Mouse (Mus musculus) embryonic facial prominence, embryonic 14.5 days (tissue): ENCODE data around the gene Orai1. TPM values are rescaled to one million over a fixed set of nuclear protein-coding genes. Genes with fewer than 3 reads are reported as not detected.

Experiments
- ATAC-seq: fragments of 200-750 bp; cut with Nextera tagmentation; 2 replicates; pipeline ENCODE4 v1.8.0; 2017; ENCODE audit warnings: low read depth, moderate number of reproducible peaks, moderate TSS enrichment
- DNase-seq: peaks from one replicate; pipeline ENCODE4 v3.0.0-alpha.2; 2015; ENCODE audit warnings: low spot score
- H3K27ac ChIP-seq: fragments of 300-500 bp; sonication (generic); replicated peaks from 2 replicates; pipeline ENCODE4 v1.5.1; 2014; ENCODE audit warnings: low read depth, mild to moderate bottlenecking, low read length, moderate library complexity
- H3K27me3 ChIP-seq: fragments of 300-500 bp; sonication (generic); replicated peaks from 2 replicates; pipeline ENCODE4 v1.6.1; 2014; ENCODE audit warnings: low read length; ENCODE audit not compliant: control insufficient read depth, insufficient read depth
- H3K36me3 ChIP-seq: fragments of 300-500 bp; sonication (generic); 2 replicates; pipeline ENCODE4 v1.6.1; 2014; ENCODE audit warnings: low read length, mixed read lengths; ENCODE audit not compliant: control insufficient read depth, insufficient read depth
- H3K4me1 ChIP-seq: fragments of 300-500 bp; sonication (generic); 2 replicates; pipeline ENCODE4 v1.6.1; 2014; ENCODE audit warnings: antibody characterized with exemption, low read length; ENCODE audit not compliant: control insufficient read depth, insufficient read depth
- H3K4me2 ChIP-seq: fragments of 300-500 bp; sonication (generic); 2 replicates; pipeline ENCODE4 v1.6.1; 2014; ENCODE audit warnings: low read depth, mild to moderate bottlenecking, low read length, moderate library complexity, mixed read lengths
- H3K4me3 ChIP-seq: fragments of 300-500 bp; sonication (generic); 2 replicates; pipeline ENCODE4 v1.5.1; 2014; ENCODE audit warnings: low read depth, mild to moderate bottlenecking, low read length
- H3K9ac ChIP-seq: fragments of 300-500 bp; sonication (generic); 2 replicates; pipeline ENCODE4 v1.6.1; 2014; ENCODE audit warnings: low read depth, mild to moderate bottlenecking, low read length, moderate library complexity, mixed read lengths
- H3K9me3 ChIP-seq: fragments of 300-500 bp; sonication (generic); 2 replicates; pipeline ENCODE4 v1.6.1; 2016; ENCODE audit warnings: low read length; ENCODE audit not compliant: control insufficient read depth
- WGBS: fragments of 180-500 bp; shearing (Covaris S2); extraction: QIAGEN DNeasy Blood & Tissue Kit; methylation state at CpG from one replicate; pipeline ENCODE4 v1.1.7; 2014; 5-methylcytosine and 5-hydroxymethylcytosine counted together
- polyA plus RNA-seq: library from polyadenylated mRNA; unstranded; fragments of >200 nt; fragmentation: Nextera tagmentation; extraction: Ambion mirVana; gene quantifications from 2 replicates; pipeline ENCODE4 v1.2.1, GENCODE M21; 2014

Orai1 gene
- polyA plus RNA-seq, 1 experiment from 2014 or later = 20.8 TPM

DNA sequence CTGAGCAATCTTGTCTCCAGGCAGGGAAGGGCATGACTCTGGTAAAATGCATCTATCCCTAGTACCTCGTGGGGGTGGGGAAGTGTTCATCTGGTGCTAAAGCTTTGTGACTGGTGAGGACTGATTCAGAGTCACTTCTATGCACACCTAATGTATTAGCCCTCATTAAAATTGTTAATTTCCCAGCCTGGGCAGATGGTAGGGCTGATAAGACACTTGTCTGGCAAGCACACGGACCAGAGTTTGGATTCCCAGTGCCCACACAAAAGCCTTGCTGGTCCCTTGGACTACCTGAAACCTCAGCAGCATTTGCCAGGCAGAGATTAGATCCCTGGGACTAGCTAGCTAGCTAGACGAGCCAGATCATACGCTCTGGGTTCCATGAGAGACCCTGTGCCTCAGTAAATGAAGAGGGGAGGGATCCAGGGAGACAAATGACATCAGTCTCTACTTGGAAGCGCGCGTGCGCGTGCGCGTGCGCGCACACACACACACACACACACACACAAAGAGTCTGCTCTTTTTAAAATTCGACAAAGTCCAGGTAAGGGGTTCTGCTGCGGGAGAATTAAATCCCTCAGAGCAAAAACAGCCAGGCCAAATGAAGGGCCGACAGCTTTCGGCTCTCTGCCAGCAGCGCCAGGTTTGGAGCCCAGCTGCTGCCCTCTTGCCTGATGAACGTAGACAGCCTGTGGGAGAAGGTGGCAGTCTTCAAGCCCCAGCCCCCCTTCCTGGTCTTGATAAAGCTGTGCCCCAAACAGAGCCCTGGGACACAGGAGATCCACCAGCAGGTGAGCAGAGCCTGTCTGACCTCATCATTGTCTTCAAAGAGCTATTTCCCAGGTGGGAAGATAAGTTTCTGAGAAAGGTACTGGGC is 8.9 kb upstream of the Orai1 start:
- Histone ChIP-seq H3K36me3 (no peaks in the 10 kb centered on the region), H3K4me2 (peak overlapping the region; percentile 20; the same call in 1 of the 2 replicates), H3K9me3 (no peaks in the 10 kb centered on the region), H3K4me3 (no peak overlapping the region), H3K27ac (no peak overlapping the region), H3K27me3 (no peaks in the 10 kb centered on the region), H3K4me1 (no peaks in the 10 kb centered on the region), H3K9ac (no peak overlapping the region)
- DNase-seq (no peak), ATAC-seq (no peak)
- WGBS = 64% methylated on average over 19 of the region's 19 CpGs

DNA sequence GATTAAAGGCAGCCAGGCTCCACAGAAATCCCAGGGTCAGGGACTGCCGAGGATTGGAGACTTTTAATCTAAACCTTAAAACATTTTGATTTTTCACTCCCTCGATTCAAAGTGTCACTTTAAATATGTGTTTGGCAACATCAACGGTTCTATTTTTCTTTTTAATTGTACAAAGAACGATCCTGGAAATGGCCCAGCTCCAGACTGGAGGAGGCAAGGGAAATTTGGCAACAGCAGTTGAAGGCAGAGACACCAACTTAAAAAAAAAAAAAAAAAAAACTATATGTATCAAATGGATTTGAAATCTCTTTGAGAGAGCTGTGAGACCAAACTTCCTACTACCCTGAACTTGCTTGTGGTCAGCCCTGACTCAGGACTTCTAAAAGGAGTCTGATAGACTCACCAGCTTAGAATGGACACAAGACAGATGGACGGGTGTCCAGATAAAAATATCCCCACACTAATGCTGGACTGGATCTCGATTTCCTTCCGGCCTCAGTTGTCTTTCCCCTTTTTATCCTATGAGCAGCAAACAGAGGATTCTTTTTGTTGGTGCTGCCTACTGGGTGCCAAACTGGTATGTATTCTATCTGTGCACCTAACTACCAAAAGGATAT is 5.9 kb upstream of the Orai1 start:
- WGBS = 67% methylated on average over 7 of the region's 7 CpGs
- no peak overlapping the region for H3K4me3 ChIP-seq

DNA sequence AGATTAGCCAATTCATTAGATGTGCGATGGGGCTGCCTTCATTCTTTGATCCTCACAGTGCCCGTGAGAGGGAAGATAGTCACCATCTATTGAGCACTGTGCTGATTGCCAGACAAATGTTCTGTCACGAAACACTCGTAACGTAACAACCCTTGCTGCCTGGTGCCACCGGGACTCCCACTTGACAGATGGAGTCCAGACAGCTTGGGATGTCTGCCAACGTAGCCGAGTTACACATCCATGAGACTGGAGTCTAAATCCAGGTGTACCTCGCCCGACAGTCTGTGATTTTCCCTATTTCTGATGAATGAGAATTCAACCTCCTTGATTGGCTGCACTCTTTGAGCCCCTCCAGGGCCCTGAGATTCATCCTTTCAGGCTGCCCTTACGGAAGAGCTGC is 5.0 kb upstream of the Orai1 start:
- DNase-seq (no peak), ATAC-seq (no peak)
- no peak overlapping the region for H3K4me2 ChIP-seq
- H3K27ac ChIP-seq = no peak overlapping the region
- no peaks in the 10 kb centered on the region for H3K27me3 ChIP-seq
- H3K4me1 ChIP-seq = peaks cover 4% of the 10 kb centered on the region; the same call in 1 of the 2 replicates
- H3K4me3 ChIP-seq = no peak overlapping the region
- 54% methylated on average over 11 of the region's 11 CpGs for WGBS
- no peaks in the 10 kb centered on the region for H3K36me3 ChIP-seq
- no peaks in the 10 kb centered on the region for H3K9me3 ChIP-seq
- H3K9ac ChIP-seq = no peak overlapping the region

More for the DNA sequence above, 5.9 kb upstream of the Orai1 start:
- Histone ChIP-seq H3K27me3 (no peaks in the 10 kb centered on the region), H3K4me1 (no peaks in the 10 kb centered on the region), H3K36me3 (no peaks in the 10 kb centered on the region), H3K9ac (no peak overlapping the region), H3K4me2 (no peak overlapping the region), H3K27ac (no peak overlapping the region), H3K9me3 (no peaks in the 10 kb centered on the region)
- ATAC-seq (no peak), DNase-seq (no peak)

DNA sequence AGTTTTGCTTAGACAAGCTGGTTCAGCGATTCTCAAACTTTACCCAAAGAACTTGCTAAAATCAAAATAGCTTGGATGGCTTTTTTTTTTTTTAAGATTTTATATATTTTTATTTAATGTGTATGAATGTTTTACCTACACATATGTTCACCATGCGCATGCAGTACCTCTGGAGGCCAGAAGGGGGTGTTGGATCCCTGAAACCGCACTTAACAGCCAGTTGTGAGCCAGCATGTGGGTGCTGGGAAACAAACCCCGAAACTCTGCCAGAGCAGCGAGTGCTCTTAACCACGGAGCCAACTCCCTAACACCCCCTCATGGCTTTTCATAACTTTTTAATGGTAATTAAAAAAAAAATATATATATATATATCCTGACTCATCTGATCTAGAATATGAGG is 4.1 kb upstream of the Orai1 start:
- 88% methylated on average over 6 of the region's 6 CpGs for WGBS
- Histone ChIP-seq H3K9ac (no peak overlapping the region), H3K9me3 (no peaks in the 10 kb centered on the region), H3K4me1 (peaks cover 8% of the 10 kb centered on the region; the same call in 1 of the 2 replicates), H3K27me3 (no peaks in the 10 kb centered on the region), H3K36me3 (no peaks in the 10 kb centered on the region), H3K4me3 (no peak overlapping the region), H3K4me2 (no peak overlapping the region), H3K27ac (no peak overlapping the region)
- DNase-seq (no peak), ATAC-seq (no peak)

DNA sequence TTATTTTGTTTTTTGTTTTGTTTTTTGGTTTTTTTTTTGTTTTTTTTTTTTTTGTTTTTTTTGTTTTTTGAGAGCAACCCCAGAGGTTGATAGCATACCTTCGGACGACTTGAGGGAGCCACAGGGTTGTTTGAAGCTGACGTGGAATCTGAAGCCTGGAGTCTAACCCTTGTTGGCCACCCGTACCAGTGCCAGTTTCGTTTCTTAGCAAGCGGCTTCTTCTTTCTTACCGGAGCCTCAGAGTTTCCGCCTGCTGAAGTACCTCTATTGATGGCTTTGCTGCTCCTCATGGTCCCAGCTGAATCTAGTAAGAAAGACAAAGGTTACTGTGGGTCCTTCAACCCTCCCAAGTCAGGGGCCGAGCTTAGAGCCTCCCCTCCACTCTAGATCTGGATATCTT is 3.2 kb upstream of the Orai1 start:
- H3K4me2 ChIP-seq = no peak overlapping the region
- H3K9ac ChIP-seq = no peak overlapping the region
- no peak overlapping the region for H3K4me3 ChIP-seq
- no peak for ATAC-seq
- H3K27ac ChIP-seq = no peak overlapping the region
- 96% methylated on average over 9 of the region's 9 CpGs for WGBS
- H3K4me1 ChIP-seq = peaks cover 12% of the 10 kb centered on the region
- H3K36me3 ChIP-seq = no peaks in the 10 kb centered on the region
- H3K27me3 ChIP-seq = no peaks in the 10 kb centered on the region
- DNase-seq = no peak
- no peaks in the 10 kb centered on the region for H3K9me3 ChIP-seq

DNA sequence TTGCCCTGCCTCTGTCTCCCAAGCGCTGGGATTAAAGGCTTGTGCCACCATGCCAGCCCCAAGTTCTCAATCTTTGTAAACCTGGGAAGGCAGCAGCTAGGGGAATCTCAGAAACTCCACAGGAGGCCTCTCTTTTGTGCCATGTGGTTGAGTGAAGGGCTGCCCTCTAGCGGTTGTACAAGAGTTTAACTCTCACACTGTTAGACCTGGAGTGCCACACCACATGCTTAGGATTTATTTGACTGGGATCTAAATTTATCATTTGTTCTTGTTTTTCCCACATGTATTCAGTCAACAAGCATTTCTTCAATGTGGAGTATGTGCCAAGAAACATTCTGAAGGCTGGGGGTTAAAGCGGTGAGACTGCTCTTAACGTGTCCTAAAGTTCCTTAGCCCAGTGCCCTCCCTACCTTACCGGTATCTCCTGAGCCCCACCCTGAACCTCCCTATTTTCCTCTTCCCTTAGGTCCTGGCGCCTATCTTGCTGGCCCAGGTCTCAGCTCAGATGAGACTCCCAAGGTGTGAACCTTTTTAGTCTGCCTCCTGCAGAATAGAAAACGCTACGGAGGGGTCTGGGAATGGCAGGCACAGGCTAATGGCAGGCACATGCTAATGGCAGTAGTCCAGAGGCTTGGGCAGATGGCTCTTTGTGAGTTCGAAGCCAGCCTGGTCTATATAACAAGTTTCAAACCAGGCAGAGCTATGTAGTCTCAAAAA is 1.1 kb upstream of the Orai1 start:
- DNase-seq (peak; percentile 90), ATAC-seq (no peak)
- Histone ChIP-seq H3K27me3 (no peaks in the 10 kb centered on the region), H3K27ac (0 out of 2 replicates have a peak overlapping the region, but pooled peaks have one; percentile 79), H3K4me1 (peaks cover 18% of the 10 kb centered on the region), H3K9me3 (no peaks in the 10 kb centered on the region), H3K36me3 (no peaks in the 10 kb centered on the region), H3K9ac (no peak overlapping the region), H3K4me2 (no peak overlapping the region), H3K4me3 (no peak overlapping the region)
- 60% methylated on average over 9 of the region's 9 CpGs for WGBS

DNA sequence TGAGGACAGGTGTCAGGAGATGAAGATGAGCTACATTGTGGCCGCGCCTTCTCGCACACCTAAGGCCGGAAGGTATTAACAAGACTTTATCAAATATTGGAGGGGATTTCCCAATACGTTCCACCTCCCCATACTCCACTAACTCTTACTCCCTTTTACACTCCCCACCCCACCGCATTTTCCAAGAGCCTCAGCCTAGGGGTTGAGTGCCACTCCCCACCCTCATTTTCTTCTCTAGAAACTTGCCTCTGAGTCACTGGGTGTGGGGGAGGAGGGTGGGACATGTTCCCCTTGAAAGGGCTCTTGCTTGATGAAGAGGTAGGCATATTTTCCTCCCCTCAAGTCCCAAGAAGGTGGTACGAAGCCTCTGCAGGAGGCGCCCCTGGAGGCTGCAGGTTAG is 1.0 kb downstream of the Orai1 start:
- peak overlapping the region; percentile 76 for H3K4me3 ChIP-seq
- no peaks in the 10 kb centered on the region for H3K9me3 ChIP-seq
- DNase-seq = no peak
- H3K27me3 ChIP-seq = no peaks in the 10 kb centered on the region
- ATAC-seq = no peak
- peak overlapping the region; percentile 75 for H3K4me2 ChIP-seq
- H3K4me1 ChIP-seq = peaks cover 30% of the 10 kb centered on the region
- no peaks in the 10 kb centered on the region for H3K36me3 ChIP-seq
- WGBS = 17% methylated on average over 8 of the region's 8 CpGs
- H3K27ac ChIP-seq = peak overlapping the region; percentile 91; the same call in 1 of the 2 replicates
- peak overlapping the region; percentile 84 for H3K9ac ChIP-seq

DNA sequence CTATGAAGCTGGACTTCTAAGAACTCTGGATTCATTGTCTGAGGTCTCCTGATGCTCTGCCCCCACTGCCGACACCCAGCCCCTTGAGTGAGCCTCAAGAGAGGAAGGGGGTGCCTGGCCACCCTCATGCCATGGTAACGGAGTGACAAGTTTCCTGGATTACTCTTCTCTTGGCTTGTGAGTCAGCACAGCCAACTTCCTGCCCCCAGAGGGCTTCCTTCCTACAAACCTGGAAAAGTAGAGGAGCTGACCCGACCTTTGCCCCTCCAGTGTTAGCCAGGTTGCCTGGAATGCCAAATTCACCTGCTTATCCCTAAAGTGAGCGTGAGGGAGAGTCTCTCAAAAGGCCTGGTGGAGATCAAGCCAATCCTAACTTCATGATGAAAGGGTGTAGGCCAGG is 2.6 kb downstream of the Orai1 start:
- no peak for DNase-seq
- H3K9ac ChIP-seq = no peak overlapping the region
- H3K9me3 ChIP-seq = no peaks in the 10 kb centered on the region
- H3K4me1 ChIP-seq = peaks cover 30% of the 10 kb centered on the region
- H3K36me3 ChIP-seq = no peaks in the 10 kb centered on the region
- no peak overlapping the region for H3K4me3 ChIP-seq
- WGBS = 68% methylated on average over 4 of the region's 4 CpGs
- H3K27me3 ChIP-seq = no peaks in the 10 kb centered on the region
- no peak overlapping the region for H3K4me2 ChIP-seq
- no peak for ATAC-seq
- H3K27ac ChIP-seq = no peak overlapping the region
